Mouse (Mus musculus) CD4-positive helper T cell, adult 2 months (primary cell): ENCODE data around the gene Sh3pxd2a.

ENCODE experiments used
- DNase-seq: peaks from one replicate; pipeline ENCODE4 v3.0.0-alpha.2; 2012; ENCODE audit warnings: low read depth, missing footprints, low spot score

Gene Sh3pxd2a

GRCm38 (mm10) chr19:47439726-47440434 is 24.3 kb downstream of the Sh3pxd2a start:
- no peak for DNase-seq

- no peak for DNase-seq
These were observed 25.8 kb downstream of the Sh3pxd2a start for GRCm38 (mm10) chr19:47438445-47438844.

GRCm38 (mm10) chr19:47437040-47437439 is 27.2 kb downstream of the Sh3pxd2a start:
- no peak for DNase-seq

GRCm38 (mm10) chr19:47436236-47436635 is 28.0 kb downstream of the Sh3pxd2a start:
- DNase-seq, result no peak

- DNase-seq, result no peak
These were observed 29.5 kb downstream of the Sh3pxd2a start for GRCm38 (mm10) chr19:47434655-47435054.

- peak; percentile 59 for DNase-seq
These were observed 31.9 kb downstream of the Sh3pxd2a start for GRCm38 (mm10) chr19:47432339-47432738.

GRCm38 (mm10) chr19:47431189-47431931 is 32.8 kb downstream of the Sh3pxd2a start:
- no peak for DNase-seq

GRCm38 (mm10) chr19:47430160-47430559 is 34.0 kb downstream of the Sh3pxd2a start:
- DNase-seq, result no peak

GRCm38 (mm10) chr19:47429245-47429644 is 35.0 kb downstream of the Sh3pxd2a start:
- DNase-seq, result no peak

GRCm38 (mm10) chr19:47428794-47429193 is 35.4 kb downstream of the Sh3pxd2a start:
- no peak for DNase-seq

- no peak for DNase-seq
These were observed 36.1 kb downstream of the Sh3pxd2a start for GRCm38 (mm10) chr19:47427841-47428789.

- no peak for DNase-seq
These were observed 40.6 kb downstream of the Sh3pxd2a start for GRCm38 (mm10) chr19:47423632-47424031.

- DNase-seq, result no peak
These were observed 42.9 kb downstream of the Sh3pxd2a start for GRCm38 (mm10) chr19:47421128-47421898.

- DNase-seq, result no peak
These were observed 43.7 kb downstream of the Sh3pxd2a start for GRCm38 (mm10) chr19:47420539-47420938.

GRCm38 (mm10) chr19:47419208-47419607 is 45.0 kb downstream of the Sh3pxd2a start:
- DNase-seq, result no peak

- no peak for DNase-seq
These were observed 48.0 kb downstream of the Sh3pxd2a start for GRCm38 (mm10) chr19:47416161-47416560.

GRCm38 (mm10) chr19:47414142-47414905 is 49.9 kb downstream of the Sh3pxd2a start:
- DNase-seq, result no peak

- DNase-seq, result no peak
These were observed 50.7 kb downstream of the Sh3pxd2a start for GRCm38 (mm10) chr19:47413458-47414005.

GRCm38 (mm10) chr19:47412566-47413248 is 51.5 kb downstream of the Sh3pxd2a start:
- peak; percentile 51 for DNase-seq
